Comparison of ENCODE assay signal across 8 mouse cellular contexts in the genomic region with DNA sequence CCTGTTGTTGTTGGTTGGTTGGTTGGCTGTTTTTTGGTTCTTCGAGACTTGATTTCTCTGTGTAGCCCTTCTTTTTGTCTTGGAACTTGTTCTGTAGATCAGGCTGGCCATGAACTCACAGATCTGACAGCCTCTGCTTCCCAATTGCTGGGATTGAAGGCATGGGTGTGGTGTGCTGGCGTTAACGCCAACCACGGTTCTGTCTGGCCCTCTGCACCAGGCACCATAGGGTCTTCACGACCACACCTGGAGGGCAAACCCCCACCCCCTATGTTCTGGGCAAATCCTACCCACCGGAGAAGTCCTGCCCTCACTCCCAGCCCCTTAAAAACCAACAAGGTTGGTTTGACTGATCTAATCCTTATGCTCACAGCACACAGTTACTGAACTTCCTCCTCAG. TPM values are rescaled to one million over a fixed set of nuclear protein-coding genes. Genes with fewer than 3 reads are reported as not detected.
DNase-seq lines count a peak whose midpoint lies in the region; ATAC-seq lines count a peak whose summit lies in the region.

No protein-coding gene starts in this region.

- H3K27me3 ChIP-seq in heart, embryonic 12.5 days (replicated peaks): no peaks in the 10 kb centered on the region
- no peaks in the 10 kb centered on the region for H3K27me3 ChIP-seq in embryonic facial prominence, embryonic 10.5 days (replicated peaks; ENCODE audit: low read depth, poor library complexity, severe bottlenecking)
- no peaks in the 10 kb centered on the region for H3K27me3 ChIP-seq in hindbrain, embryonic 16.5 days (replicated peaks; ENCODE audit: control insufficient read depth, insufficient read depth, low read length)
- no peaks in the 10 kb centered on the region for H3K27me3 ChIP-seq in midbrain, embryonic 13.5 days

- no peak for DNase-seq in heart, postnatal 14 days
- no peak for DNase-seq in embryonic facial prominence, embryonic 10.5 days (ENCODE audit: low spot score)
- DNase-seq in ovary, postnatal 36 days (ENCODE audit: low spot score): no peak
- DNase-seq in adrenal gland, adult 18-20 months (ENCODE audit: low spot score in 2 of 2): no peak
- no peak for DNase-seq in lung, adult 18-20 months

- WGBS in heart, embryonic 12.5 days: 67% methylated on average over 6 of the region's 6 CpGs
- 68% methylated on average over 6 of the region's 6 CpGs for WGBS in embryonic facial prominence, embryonic 10.5 days
- WGBS in hindbrain, embryonic 16.5 days: 75% methylated on average over 6 of the region's 6 CpGs
- WGBS in midbrain, embryonic 13.5 days: 75% methylated on average over 6 of the region's 6 CpGs

- peaks cover 28% of the 10 kb centered on the region for H3K4me1 ChIP-seq in heart, embryonic 12.5 days (replicated peaks)
- peaks cover 41% of the 10 kb centered on the region for H3K4me1 ChIP-seq in embryonic facial prominence, embryonic 10.5 days
- H3K4me1 ChIP-seq in hindbrain, embryonic 16.5 days (ENCODE audit: control insufficient read depth, insufficient read depth, low read depth, low read length): peaks cover 8% of the 10 kb centered on the region; the same call in 1 of the 2 replicates
- peaks cover 17% of the 10 kb centered on the region for H3K4me1 ChIP-seq in midbrain, embryonic 13.5 days (replicated peaks)

- no peak overlapping the region for H3K27ac ChIP-seq in heart, embryonic 12.5 days (ENCODE audit: poor library complexity, severe bottlenecking)
- H3K27ac ChIP-seq in embryonic facial prominence, embryonic 10.5 days (replicated peaks): peak overlapping the region; percentile 89
- H3K27ac ChIP-seq in hindbrain, embryonic 16.5 days (ENCODE audit: low read depth, low read length): no peak overlapping the region
- H3K27ac ChIP-seq in midbrain, embryonic 13.5 days: no peak overlapping the region

- ATAC-seq in heart, embryonic 12.5 days (ENCODE audit: insufficient number of reproducible peaks, low FRiP score): no peak
- peak; percentile 25; the same call in 1 of the 2 replicates for ATAC-seq in hindbrain, embryonic 16.5 days
- peak; percentile 32 for ATAC-seq in midbrain, embryonic 13.5 days

- no peaks in the 10 kb centered on the region for H3K9me3 ChIP-seq in heart, embryonic 12.5 days (replicated peaks)
- no peaks in the 10 kb centered on the region for H3K9me3 ChIP-seq in embryonic facial prominence, embryonic 10.5 days
- no peaks in the 10 kb centered on the region for H3K9me3 ChIP-seq in hindbrain, embryonic 16.5 days (ENCODE audit: control insufficient read depth, low read length)
- no peaks in the 10 kb centered on the region for H3K9me3 ChIP-seq in midbrain, embryonic 13.5 days

- intact Hi-C loops in heart, postnatal 14 days (cut with DNase I): no loop called here

- peak overlapping the region; percentile 59 for H3K4me3 ChIP-seq in heart, embryonic 12.5 days
- H3K4me3 ChIP-seq in embryonic facial prominence, embryonic 10.5 days: peak overlapping the region; percentile 68
- peak overlapping the region; percentile 45 for H3K4me3 ChIP-seq in hindbrain, embryonic 16.5 days (ENCODE audit: low read length)
- no peak overlapping the region for H3K4me3 ChIP-seq in midbrain, embryonic 13.5 days (replicated peaks)

- peaks cover 19% of the 10 kb centered on the region for H3K36me3 ChIP-seq in heart, embryonic 12.5 days
- H3K36me3 ChIP-seq in embryonic facial prominence, embryonic 10.5 days (replicated peaks): peaks cover 41% of the 10 kb centered on the region
- peaks cover 7% of the 10 kb centered on the region; the same call in 1 of the 2 replicates for H3K36me3 ChIP-seq in hindbrain, embryonic 16.5 days (ENCODE audit: control insufficient read depth, insufficient read depth, low read length)
- peaks cover 17% of the 10 kb centered on the region for H3K36me3 ChIP-seq in midbrain, embryonic 13.5 days

- peak overlapping the region; percentile 93 for H3K4me2 ChIP-seq in heart, embryonic 12.5 days
- H3K4me2 ChIP-seq in hindbrain, embryonic 16.5 days (ENCODE audit: low read length): peak overlapping the region; percentile 93
- peak overlapping the region; percentile 91 for H3K4me2 ChIP-seq in midbrain, embryonic 13.5 days (replicated peaks)

- peak overlapping the region; percentile 77; the same call in 1 of the 2 replicates for H3K9ac ChIP-seq in heart, embryonic 12.5 days
- H3K9ac ChIP-seq in hindbrain, embryonic 16.5 days (ENCODE audit: low read depth, low read length): no peak overlapping the region; the same call in 1 of the 2 replicates
- H3K9ac ChIP-seq in midbrain, embryonic 13.5 days (replicated peaks): no peak overlapping the region; the same call in 1 of the 2 replicates

RNA-seq across cellular contexts. Expression of a gene that starts 0.5 kb away (rescaled TPM):
- polyA plus RNA-seq in heart, embryonic 12.5 days (2016; fragmentation: Nextera tagmentation; extraction: Ambion mirVana): 19.6 and 21.5 TPM in 2 replicates
- total RNA-seq in heart, postnatal 14 days (2021): 10 to 100 TPM; 10.3 to 12.2 TPM
- 12.7 and 13.9 TPM in 2 replicates for polyA plus RNA-seq in embryonic facial prominence, embryonic 10.5 days (2016; fragmentation: Nextera tagmentation; extraction: Ambion mirVana)
- 1.6 and 2.1 TPM in 2 replicates for polyA plus RNA-seq in hindbrain, embryonic 16.5 days (2015; fragmentation: Nextera tagmentation; extraction: Ambion mirVana)
- polyA plus RNA-seq in midbrain, embryonic 13.5 days (2015; fragmentation: Nextera tagmentation; extraction: Ambion mirVana): 2.8 and 3.8 TPM in 2 replicates
- 1 to 10 TPM; 5.6 to 6.2 TPM for total RNA-seq in adrenal gland, adult 18-20 months (2021)

RNA-seq across cellular contexts. Expression of a gene that starts 16.5 kb away (rescaled TPM):
- 49.8 and 50.4 TPM in 2 replicates for polyA plus RNA-seq in heart, embryonic 12.5 days (2016; fragmentation: Nextera tagmentation; extraction: Ambion mirVana)
- 1 to 10 TPM; 5.2 to 5.6 TPM for total RNA-seq in heart, postnatal 14 days (2021)
- polyA plus RNA-seq in embryonic facial prominence, embryonic 10.5 days (2016; fragmentation: Nextera tagmentation; extraction: Ambion mirVana): 35.2 and 37.7 TPM in 2 replicates
- polyA plus RNA-seq in hindbrain, embryonic 16.5 days (2015; fragmentation: Nextera tagmentation; extraction: Ambion mirVana): 31.3 and 32.2 TPM in 2 replicates
- polyA plus RNA-seq in midbrain, embryonic 13.5 days (2015; fragmentation: Nextera tagmentation; extraction: Ambion mirVana): 18.9 and 19.0 TPM in 2 replicates
- total RNA-seq in adrenal gland, adult 18-20 months (2021): 10 to 100 TPM in 1 of 2 experiments, 1 to 10 TPM in 1; 9.7 to 15.6 TPM

RNA-seq across cellular contexts. Expression of a gene that starts 19.8 kb away (rescaled TPM):
- 297 and 306 TPM in 2 replicates for polyA plus RNA-seq in heart, embryonic 12.5 days (2016; fragmentation: Nextera tagmentation; extraction: Ambion mirVana)
- total RNA-seq in heart, postnatal 14 days (2021): 10 to 100 TPM; 93.9 to 97.0 TPM
- polyA plus RNA-seq in embryonic facial prominence, embryonic 10.5 days (2016; fragmentation: Nextera tagmentation; extraction: Ambion mirVana): 870 and 873 TPM in 2 replicates
- polyA plus RNA-seq in hindbrain, embryonic 16.5 days (2015; fragmentation: Nextera tagmentation; extraction: Ambion mirVana): 284 and 285 TPM in 2 replicates
- 448 and 482 TPM in 2 replicates for polyA plus RNA-seq in midbrain, embryonic 13.5 days (2015; fragmentation: Nextera tagmentation; extraction: Ambion mirVana)
- total RNA-seq in adrenal gland, adult 18-20 months (2021): 100 to 1,000 TPM; 210 to 272 TPM

RNA-seq across cellular contexts. Expression of a gene that starts 28.3 kb away (rescaled TPM):
- polyA plus RNA-seq in heart, embryonic 12.5 days (2016; fragmentation: Nextera tagmentation; extraction: Ambion mirVana): 15.8 and 15.9 TPM in 2 replicates
- 1 to 10 TPM; 7.2 TPM for total RNA-seq in heart, postnatal 14 days (2021)
- polyA plus RNA-seq in embryonic facial prominence, embryonic 10.5 days (2016; fragmentation: Nextera tagmentation; extraction: Ambion mirVana): 29.4 and 32.9 TPM in 2 replicates
- polyA plus RNA-seq in hindbrain, embryonic 16.5 days (2015; fragmentation: Nextera tagmentation; extraction: Ambion mirVana): 76.4 and 78.1 TPM in 2 replicates
- 59.6 and 62.3 TPM in 2 replicates for polyA plus RNA-seq in midbrain, embryonic 13.5 days (2015; fragmentation: Nextera tagmentation; extraction: Ambion mirVana)
- 10 to 100 TPM; 15.9 to 18.3 TPM for total RNA-seq in adrenal gland, adult 18-20 months (2021)

RNA-seq across cellular contexts. Expression of a gene that starts 47.4 kb away (rescaled TPM):
- polyA plus RNA-seq in heart, embryonic 12.5 days (2016; fragmentation: Nextera tagmentation; extraction: Ambion mirVana): 5.7 and 6.1 TPM in 2 replicates
- total RNA-seq in heart, postnatal 14 days (2021): 10 to 100 TPM; 25.1 to 27.7 TPM
- polyA plus RNA-seq in embryonic facial prominence, embryonic 10.5 days (2016; fragmentation: Nextera tagmentation; extraction: Ambion mirVana): 7.1 and 7.4 TPM in 2 replicates
- polyA plus RNA-seq in hindbrain, embryonic 16.5 days (2015; fragmentation: Nextera tagmentation; extraction: Ambion mirVana): 10.4 and 11.3 TPM in 2 replicates
- 14.4 and 15.1 TPM in 2 replicates for polyA plus RNA-seq in midbrain, embryonic 13.5 days (2015; fragmentation: Nextera tagmentation; extraction: Ambion mirVana)
- total RNA-seq in adrenal gland, adult 18-20 months (2021): 10 to 100 TPM; 31.6 to 40.4 TPM
